Mouse (Mus musculus) retina, postnatal 7 days (tissue): ENCODE data around the gene Plekhg5.
A peak's percentile ranks its signal among the peaks of the same experiment; 100 is the strongest.

Experiments used
- DNase-seq: peaks from one replicate; pipeline ENCODE4 v3.0.0-alpha.2; 2012; ENCODE audit warnings: low read depth, low spot score

Plekhg5 gene

DNA sequence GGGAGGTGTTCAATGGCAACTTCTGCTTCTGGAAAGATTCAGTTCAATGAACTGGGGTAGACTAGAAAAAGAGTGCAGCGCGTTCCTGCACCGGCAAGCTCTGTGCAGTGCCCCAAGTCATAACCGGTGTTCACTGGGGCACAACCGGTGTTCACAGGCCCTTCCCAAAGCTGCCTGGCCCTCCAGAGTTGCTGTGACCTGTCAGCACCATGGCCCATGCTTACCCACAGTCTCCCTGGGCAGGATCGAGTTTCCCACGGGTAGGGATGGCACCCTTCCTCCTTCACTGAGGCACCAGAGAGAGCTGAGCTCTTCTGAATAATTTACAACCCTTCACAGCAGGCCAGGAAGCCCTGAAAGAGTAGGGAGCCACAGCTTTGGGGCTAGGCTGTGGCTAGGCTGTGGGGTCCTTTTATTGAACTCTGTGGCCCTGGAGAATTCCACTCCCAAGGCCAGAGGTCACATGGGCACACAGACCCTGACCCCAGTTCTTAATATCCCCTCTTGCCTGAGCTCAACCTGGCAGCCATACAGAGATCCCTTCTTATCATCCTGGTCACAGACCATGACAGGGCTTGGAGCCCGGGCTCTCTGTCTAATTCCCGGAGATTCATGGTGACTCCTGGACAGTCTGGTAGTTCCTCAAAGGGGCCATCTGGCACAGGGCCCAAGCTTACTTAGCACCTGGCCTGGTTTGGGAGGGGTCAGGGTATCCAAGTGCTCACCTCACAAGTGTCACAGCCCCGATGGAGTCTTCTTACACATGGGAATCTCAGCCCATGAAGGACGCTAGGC lies 73.9 kb downstream of the Plekhg5 start:
- DNase-seq, result no peak

DNA sequence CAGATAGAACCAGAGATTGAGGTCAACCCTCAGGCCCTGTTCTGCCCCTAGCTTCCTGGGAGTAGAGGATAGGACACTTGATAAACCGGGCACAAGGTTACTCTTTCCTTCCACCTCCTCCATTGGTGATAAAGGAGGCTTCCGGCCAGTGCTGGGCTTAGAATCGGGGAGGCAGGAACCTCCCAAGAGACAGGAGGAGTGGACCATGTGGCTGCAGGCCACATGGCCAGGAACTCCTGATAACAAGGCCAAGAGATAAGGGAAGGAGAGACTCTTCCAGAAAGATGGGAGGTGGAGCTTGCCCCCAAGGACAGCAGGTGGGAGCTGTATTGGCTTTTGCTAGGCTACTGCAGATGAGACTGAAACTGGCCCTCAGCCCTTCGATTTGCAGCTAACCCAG lies 78.2 kb downstream of the Plekhg5 start:
- no peak for DNase-seq

DNA sequence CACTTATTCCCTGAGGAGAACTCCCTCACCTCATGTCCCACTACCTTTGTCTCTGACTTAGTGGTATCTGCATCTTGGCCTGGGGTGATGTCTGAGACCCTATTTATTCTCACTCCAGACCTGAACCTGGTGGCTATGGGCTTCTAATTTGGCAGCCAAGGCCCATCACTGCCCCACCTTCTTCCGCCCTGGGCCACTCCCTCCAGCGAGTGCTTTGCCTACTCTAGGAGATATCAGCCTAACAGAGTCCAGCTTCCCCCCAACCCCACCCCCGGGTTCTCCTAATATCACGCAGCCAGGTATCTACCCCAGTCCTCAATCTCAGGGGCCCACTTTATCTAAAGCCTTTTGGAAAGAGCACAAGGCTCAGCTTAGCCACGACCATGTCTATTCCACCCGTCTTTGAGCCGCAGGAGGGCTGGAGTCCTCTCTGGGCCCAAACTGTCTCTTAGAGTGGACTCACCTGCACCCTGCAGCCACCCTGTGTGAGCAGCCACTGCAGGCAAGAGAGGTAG lies 79.2 kb downstream of the Plekhg5 start:
- DNase-seq, result no peak

DNA sequence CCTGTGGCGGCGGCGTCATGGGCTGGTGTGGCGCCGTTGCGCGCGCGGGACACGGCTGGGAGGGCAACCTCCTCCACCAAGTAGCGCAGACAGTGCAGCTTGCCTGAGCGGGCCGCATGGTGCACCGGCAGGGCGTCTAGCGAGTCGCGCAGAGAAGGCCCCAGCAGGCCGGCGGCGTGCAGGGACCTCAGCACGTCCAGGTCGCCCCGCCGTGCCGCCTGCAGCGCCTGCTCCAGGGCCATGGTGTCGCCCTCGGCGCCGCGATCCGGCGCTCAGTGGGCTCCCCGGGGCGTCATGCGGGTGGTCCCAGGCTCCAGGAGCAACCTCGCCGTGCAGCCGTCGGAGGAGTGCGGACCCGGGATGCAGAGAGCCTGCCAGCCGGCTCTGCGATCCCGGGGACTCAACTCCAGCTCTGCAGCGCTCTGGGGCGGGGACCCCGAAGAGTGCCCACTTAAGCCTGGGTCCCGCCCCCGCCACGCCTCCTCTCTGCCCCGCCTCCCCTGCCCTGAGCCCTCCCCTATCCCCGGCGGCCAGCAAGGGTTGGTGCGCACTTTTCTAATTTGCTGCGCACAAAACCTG lies 79.8 kb downstream of the Plekhg5 start, which contains the start of gene Espn:
Gene Espn, minus strand, starts transcription at position 406 of the 579 bp plus-strand sequence.
- DNase-seq, result peak; percentile 47

DNA sequence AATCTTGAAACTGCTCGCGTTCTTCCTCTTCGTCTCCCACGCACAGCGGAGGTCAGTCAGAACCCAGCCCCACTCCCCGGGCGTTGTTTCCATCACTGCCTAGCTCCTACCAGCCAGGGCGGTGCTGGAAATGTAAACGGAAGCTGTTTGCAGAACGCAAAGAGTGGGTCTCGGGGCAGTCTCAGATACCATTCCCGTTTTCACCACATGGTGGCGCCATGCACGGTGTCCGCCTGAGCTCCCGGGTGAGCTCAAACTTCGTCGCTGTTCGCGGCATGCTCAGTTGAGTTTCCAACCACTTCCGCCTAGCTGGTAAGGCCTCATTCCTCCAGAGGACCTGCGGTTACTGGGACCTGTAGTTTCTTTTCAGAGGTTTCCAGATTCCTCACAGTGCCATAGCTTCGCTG lies 81.5 kb downstream of the Plekhg5 start:
- DNase-seq, result no peak

DNA sequence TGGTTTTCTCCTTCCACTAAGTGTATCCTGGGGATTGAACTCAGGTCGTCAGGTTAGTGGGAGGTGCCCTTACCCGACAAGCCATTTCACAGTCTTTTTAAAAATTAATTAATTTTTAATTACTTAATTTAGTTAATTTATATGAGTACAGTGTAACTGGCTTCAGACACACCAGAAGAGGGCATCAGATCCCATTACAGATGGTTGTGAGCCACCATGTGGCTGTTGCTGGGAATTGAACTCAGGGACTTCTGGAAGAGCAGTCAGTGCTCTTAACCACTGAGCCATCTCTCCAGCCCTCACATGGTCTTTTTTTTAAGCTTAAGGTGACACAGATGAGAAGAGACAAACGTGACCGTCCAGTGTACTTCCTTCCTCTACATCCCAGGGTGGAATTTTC lies 82.7 kb downstream of the Plekhg5 start:
- DNase-seq, result no peak

DNA sequence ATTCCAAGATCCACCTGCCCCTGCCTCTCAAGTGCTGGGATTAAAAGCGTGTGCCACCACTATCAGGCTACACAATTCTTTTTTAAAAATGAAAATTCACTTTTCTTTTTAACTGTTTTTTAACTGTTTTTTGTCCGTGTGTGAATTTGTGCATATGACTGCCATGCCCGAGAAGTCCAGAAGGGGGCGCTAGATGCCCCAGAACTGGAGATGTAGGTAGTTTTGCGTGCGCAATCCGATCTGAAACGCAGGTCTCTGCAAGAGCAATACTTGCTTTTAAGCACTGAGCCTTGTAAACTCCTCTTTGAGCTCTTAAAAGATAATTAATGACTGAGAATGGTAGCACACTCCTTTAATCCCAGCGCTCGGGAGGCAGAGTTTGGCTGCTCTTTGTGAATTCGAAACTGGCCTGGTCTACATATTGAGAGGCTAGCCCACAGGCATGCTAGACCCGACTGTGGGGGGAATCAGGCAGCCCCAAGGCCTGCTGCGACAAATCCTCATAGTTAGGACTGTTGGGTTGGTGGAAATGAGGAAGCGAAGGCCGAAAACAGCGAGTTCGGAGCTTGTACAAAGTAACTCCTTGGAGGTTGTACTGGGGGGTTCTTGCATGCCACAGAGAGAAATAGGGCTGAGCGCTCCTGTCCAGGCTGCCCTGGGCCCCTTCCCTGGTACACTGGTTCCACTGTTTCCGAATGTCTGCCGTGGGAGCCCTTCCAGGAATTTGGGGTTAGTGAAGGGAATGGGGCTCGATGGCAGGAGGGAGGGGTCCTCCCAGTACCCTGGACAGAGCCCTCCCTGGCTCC lies 85.7 kb downstream of the Plekhg5 start:
- DNase-seq, result no peak

DNA sequence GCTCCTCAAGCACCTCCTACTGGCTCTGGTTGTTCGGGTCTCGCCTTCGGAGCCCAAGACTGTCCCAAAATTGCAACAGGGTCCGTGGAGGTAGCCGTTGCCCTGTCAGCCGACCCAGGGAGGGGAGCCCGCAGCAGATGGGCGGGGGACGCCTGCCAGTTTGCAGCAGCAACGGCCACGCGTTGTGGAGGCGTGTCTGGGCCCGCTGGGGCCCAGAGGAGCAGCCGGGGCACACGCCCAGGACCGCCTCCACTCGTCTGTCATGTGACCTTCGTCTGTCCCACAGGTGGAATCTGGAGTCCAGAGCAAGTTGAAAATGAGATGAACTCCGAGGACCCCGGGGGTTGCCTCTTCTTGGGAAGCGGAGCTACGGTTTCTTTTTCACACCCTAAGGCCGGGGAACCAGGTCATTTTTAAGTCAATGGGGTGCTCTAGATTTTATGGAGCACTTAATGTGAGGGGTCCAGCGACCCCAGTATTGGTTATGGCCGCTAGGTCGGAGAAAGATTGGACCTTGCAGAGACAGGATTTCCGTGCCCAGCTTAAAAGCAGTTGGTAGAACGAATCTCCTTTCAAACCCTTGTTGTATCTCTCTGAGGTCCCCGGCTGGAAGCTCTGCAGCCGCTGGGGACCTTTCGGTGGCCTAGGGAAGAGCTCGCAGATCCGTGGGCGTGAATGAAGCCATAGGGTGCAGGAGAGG lies 86.4 kb downstream of the Plekhg5 start, which contains the start of gene Hes2:
Gene Hes2, plus strand, starts transcription at position 283 of the 700 bp plus-strand sequence.
- no peak for DNase-seq

DNA sequence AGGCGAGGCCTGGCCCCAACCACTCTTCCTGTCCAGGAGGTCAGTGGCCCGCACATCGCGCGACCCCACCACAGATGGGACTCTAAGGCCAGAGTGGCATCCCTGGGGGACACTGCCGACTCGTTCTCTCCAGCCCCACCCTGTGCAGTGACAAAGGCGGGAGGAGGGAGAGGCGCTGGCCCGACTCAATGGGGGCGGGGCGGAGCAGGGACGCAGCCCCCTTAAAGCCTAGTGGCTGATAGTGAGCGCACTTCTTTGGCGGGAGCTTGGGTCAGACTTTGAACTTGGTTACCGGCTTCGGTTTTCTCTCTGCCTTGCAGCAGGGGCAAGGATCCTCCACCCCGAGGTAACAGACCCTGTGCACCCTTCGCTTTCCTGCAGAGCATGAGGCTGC lies 87.0 kb downstream of the Plekhg5 start:
- no peak for DNase-seq

DNA sequence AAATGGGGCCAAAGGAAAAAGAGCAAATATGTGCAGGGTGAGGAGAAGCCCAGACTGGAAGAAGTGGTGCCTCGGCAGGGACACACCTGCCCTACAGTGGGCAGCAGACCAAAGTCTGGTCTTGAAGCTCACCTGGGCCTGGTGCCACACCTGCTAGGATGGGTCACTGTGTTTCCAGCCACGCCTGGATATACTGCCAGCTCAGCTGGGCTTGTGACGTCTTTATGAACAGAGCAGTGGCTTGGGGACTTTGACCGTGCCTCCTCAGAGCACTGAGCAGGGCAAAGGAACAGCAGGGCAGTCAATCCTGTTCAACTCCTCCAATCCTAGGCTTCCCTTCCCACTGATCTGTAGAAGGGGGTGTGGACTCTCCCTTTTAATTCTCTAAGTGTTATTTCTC lies 88.5 kb downstream of the Plekhg5 start:
- DNase-seq, result no peak

DNA sequence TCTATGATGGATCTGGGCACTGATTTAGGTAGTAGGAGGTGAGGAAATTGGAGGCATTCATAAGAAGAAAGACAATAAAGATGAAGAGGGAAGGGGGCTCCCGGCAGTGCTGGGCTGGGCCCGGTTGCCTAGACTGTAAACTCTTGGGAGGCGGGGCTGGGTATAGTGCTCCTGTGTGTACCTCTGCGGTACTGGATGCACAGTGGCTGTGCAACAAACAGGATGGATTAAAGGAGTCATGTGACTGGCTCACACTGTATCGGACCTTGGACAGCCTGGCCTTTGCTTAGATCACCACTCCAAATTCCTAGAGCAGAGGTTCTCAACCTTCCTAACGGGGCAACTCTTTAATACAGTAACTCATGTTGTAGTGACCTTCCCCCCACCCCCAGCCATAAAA lies 89.3 kb downstream of the Plekhg5 start:
- no peak for DNase-seq

DNA sequence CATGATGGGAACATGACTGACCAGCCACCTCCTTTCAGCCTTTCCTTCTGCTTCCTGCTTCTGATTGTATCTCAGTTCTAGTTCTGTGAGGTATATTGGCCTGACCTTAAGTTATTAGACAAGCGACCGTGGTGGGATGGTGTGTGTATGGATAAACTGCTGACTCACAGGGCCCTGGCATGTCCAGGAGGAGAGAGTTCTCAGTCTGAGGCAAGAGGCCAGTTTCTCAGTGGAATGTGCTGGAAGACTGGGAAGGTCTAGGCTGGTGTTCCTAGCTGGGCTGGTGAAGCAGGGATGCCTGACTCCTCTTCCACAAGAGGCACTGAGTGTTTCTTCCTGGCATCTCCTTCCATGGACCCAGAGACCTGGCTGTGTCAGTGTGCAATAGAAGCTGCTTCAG lies 90.5 kb downstream of the Plekhg5 start:
- DNase-seq, result no peak
